Mouse (Mus musculus): ENCODE data around the gene Ric1. TPM values are rescaled to one million over a fixed set of nuclear protein-coding genes. Genes with fewer than 3 reads are reported as not detected.

The Ric1 gene
- total RNA-seq, 2 experiments from 2014 or later, result 25.6 to 28.0 TPM

DNA sequence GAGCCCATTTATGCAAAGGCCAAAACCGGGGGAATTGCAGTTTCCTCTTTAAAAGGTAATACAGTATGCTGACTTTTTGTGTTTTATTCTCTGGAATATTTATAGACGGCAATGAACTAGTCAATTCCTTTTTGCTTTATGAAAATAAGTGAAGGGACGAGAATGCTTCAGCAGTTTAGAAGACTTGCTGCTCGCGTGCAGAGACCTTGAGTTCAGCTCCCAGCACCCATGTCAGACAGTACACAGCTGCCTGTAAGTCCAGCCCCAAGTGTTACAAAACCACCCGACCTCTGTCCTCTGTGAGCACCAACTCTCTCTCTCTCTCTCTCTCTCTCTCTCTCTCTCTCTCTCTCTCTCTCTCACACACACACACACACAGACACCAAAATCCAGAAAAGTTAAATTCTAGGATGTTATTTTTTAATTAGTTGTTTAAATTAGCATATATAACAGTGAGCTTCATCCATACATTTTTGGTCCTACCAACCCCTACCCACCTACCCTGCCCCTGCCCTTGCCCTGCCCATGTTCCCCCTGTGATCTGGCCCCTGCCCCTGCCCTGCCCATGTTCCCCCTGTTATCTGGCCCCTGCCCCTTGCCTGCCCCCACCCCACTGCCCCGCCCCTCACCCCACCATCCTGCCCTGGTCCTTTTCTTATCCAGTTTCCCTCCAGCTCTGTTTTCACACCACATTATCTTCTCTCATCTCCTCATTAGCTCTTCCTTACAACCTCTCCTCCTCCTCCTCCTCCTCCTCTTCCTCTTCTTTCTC lies 25.1 kb upstream of the Ric1 start:
- no peak for DNase-seq (ENCODE audit: low spot score)

DNA sequence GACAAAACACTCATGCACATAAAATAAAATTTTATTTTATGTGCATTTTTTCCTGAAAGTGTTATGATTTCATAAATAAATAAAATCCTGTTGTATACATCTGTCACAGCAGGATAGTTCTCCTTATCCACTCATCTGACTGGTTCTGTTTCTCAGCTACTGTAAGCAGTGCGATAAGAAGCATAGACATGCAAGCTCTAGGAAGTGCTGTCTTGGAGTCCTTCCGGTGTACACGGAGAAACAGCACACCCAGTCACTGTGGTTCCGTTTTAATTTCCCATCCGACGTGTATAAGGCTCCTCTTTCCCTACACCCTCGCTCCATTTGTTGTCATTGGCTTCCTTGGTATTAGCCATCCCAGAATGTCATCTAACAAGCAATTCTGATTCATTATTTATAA lies 24.2 kb upstream of the Ric1 start:
- DNase-seq (ENCODE audit: low spot score), result no peak

DNA sequence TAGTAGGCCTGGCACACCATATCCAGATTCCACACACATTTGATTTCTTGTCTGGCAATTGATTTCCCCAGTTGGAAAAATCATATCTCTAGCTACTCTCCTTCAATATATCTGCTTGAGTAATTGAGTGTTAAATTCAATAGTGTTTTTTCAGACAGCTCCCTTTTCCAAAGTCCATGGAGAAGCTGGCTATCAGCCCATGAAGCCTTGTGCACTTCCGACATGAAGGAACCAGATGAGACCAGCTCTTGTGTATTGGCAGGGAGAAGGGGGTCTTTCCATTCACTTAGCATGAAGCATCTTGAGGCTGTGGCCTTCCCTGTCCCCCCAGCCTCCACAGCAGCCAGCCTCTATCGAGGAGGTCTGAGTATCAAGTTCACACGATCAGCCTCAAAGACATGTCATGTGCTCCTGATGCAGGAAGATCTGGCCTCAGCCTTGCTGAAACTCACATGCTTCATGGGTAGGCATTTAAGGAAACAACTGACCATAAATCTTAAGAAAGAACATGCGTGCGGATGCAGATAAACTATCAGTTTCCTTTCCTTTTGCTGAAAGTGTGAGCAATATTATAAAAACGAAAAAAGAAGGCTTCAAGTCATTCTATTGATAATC lies 23.1 kb upstream of the Ric1 start:
- no peak for DNase-seq (ENCODE audit: low spot score)

DNA sequence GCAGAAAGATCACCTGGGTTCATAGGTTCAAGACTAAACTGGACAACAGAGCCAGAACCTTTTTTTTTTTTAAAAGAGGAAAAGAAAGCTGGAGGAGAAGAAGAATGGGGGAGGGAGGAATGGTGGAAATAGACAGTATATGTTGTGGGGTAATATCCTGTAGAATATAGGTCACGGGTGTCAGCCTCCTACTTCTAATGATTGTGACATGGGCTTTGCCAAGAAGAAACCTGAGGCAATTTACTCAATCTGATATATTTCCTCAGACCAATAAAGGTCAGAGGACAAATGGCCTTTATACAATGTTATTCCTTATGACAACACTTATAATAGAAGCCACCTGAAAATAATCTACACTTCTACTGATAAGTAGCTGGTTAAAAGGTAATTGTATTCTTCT lies 21.7 kb upstream of the Ric1 start:
- no peak for DNase-seq (ENCODE audit: low spot score)

DNA sequence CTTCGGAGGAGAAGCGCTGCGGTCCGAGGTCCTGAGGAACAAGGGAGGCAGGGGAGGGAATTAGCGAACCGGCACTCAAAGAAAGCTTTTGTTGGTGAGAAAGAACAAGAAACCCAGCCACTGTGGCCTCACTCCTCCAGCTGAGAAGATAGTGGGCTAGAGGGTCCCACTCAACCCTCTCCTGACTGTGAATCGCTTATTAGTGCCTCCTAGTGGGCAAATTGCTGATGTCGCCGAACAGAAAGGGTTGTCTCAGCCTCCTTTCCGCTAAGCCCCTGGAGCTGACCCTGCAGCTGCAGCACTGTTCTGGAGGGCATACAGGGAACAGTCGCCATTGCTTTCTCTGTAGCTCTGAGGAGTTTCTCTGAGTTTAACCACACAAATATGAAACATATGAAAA lies 21.0 kb upstream of the Ric1 start:
- no peak for DNase-seq (ENCODE audit: low spot score)

DNA sequence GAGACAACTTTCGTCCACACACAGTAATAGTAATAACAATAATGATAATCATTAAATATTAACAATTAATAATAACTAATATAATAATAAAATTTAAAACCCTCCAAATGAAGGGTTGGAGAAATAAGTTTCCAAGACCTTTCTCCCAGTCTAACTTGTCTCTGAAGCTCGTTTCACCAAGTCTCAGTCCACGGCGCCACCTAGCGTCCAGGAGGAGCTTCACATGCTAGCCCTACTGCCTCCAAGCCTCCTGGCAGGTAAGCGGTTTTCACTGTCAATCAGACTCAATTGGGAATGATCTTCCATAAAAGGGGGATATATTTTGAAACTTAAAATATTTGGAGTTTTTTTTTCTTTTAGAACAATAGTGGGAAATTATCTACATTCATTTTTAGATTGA lies 20.6 kb upstream of the Ric1 start:
- DNase-seq (ENCODE audit: low spot score), result peak; percentile 88

DNA sequence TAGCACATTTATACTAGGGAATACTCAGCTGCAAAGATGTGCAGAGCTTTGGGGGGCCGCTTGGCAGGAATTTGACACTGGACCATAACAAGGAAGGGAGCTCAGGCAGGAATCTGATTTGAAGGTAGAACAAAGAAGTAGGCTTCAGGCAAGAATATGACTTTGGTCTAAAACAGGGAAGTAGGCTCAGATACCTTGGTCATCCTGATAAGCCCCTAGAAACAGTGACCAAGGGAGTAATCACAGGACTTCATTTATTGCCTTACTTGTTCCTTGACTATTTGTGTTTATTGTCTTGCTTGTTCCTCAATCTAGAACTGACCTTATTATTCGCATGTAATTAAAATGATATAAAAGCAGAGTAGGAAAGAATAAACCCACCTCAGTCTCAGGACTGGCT lies 18.0 kb upstream of the Ric1 start:
- no peak for DNase-seq (ENCODE audit: low spot score)

DNA sequence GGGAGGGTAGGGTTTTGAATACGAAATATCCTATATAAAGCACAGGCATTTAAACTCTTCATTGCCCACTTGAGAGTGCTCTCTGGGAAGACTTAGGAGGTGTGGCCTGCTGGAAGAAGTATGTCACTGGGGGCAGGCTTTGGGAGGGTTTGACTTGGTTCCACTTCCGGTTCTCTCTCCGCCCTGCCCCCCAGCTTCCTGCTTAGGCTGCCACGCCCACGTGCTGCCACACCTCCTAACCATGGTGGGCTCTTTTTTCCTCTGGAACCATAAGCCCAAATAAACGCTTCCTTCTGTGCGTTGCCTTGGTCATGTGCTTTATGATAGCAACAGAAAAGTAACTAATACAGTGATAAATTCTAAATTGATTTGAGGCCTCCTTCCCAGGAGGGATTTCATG lies 16.5 kb upstream of the Ric1 start:
- DNase-seq (ENCODE audit: low spot score), result no peak

DNA sequence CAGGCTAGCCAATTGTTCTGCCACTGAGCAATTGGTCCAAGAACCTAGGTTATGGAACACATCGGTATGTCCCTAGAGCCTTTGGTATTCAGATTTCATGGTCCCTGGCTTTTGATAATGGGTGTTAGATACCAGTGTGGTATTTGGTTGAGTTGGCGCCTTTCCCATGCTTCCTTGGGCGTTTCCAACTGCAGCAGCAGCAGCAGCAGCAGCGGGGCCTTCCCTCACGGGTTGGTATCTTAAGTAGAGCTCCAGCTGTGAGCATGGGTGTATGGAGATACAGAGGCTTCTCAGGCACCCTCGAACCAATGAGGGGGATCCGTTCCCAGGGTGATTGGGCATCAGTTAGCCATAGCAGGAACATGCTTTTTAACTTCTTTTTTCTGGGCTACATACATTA lies 13.9 kb upstream of the Ric1 start:
- peak; percentile 34 for DNase-seq (ENCODE audit: low spot score)

DNA sequence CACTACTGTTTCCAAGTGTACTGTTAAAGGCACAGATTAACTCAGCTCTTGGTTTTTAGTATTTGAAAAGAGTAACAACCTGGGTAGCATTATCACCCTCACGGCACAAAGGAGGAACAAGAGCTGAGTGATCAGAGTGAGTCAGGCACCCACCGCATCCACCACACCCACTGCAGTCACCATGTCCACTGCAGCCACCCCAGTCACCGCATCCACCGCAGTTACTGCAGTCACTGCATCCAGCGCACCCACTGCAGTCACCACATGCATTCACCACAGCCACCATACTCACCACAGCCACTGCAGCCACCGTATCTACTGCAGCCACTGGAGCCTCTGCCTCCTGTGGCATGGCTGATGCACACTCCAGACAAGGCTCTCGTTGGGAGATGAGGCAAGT lies 12.2 kb upstream of the Ric1 start:
- no peak for DNase-seq (ENCODE audit: low spot score)

DNA sequence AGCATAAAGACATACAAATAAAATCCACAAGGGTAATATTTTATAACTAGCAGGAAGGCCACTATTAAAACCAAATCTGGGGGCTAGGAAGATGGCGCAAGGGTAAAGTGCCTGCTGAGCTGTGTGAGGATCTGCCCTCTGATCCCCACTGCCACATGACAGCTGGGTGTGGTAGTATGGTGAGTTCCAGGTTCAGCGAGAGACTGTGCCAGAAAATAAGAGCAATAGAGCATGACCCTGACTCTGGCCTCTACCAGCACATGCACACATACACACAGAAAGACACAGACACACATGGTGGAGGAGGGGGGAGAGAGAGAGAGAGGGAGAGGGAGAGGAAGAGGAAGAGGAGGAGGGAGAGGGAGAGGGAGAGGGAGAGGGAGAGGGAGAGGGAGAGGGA lies 10.3 kb upstream of the Ric1 start:
- no peak for DNase-seq (ENCODE audit: low spot score)

DNA sequence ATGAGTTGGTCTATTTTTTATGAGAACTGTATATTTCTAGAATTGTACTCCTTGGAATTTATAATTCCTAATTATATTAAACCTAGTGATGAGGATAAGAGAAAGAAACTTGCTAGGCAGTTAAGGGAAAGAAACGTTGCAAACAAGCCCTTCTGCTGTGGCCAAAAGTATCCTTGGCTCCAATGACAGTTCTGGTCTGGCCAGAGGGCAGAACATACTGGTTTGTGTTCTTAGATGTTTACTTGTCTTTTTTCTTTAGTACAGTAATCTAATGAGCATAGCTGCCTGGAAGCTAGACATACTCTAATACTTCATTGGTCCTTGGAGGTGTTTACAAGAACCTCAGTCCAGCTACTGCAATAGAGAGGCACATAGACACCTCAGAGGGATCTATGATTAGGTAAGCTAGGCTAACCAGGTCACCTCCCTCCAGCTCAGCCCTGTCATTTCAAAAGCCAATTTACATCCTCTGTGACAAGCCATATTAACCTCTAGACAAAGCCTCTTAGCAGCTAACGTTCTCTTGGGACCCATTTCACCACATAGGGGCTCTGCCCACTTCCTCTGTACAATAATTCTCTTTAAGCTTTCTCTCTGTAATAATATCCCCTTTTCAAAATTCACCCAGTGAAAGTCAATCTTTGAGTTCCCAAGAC lies 8.8 kb upstream of the Ric1 start:
- no peak for DNase-seq (ENCODE audit: low spot score)

DNA sequence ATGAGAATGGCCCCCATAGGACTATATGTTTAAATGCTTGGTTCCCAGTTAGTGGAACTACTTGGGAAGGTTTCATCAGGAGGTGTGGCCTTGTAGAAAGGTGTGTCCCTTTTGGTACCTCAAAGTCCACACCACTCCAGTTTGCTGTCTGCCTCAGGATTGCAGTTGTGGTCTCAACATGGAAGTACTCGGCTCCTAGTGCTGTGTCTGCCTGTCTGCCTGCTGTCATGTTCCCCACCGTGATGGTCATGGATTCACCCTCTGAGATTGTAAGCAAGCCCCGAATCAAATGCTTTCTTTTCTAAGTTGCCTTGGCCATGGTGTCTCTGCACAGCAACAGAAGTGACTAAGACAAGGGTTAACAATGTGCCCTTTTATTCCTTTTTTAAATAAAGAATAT lies 8.0 kb upstream of the Ric1 start:
- no peak for DNase-seq (ENCODE audit: low spot score)

DNA sequence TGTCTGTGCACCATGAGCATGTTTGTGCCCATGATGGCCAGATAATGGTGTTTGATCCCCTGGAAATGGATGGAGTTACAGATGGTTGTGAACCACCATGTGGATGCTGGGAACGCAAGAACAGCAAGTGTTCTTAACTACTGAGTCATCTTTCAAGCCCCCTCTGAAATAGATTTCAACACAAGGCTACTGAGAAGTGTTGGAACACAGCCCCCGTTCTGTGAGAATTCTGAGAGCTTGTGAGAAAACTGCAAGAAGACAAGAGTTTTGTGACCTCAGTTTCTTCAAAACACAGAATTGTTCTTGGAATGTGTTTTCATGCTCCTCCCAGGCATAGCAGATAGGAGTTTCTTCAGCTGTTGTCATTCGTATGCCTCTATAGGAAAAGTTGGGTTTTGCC lies 6.7 kb upstream of the Ric1 start:
- no peak for DNase-seq (ENCODE audit: low spot score)

DNA sequence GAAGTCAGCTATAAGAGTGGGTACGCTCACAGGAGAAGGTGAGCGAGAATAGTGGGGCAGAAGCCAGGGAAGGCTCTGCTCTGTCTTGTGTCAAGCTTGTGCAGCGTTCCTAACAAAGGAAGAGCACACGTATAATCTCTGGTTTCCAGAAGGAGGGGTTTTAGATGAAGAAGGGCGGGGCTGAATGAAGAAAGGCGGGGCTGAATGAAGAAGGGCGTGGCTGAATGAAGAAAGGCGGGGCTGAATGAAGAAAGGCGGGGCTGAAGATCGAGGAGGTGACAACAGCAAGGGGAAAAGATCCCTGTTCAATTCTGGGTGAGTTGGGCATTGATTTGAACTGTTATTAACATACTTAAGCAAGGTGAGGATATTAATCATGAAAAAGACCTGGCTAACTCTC lies 6.1 kb upstream of the Ric1 start:
- DNase-seq (ENCODE audit: low spot score), result no peak

DNA sequence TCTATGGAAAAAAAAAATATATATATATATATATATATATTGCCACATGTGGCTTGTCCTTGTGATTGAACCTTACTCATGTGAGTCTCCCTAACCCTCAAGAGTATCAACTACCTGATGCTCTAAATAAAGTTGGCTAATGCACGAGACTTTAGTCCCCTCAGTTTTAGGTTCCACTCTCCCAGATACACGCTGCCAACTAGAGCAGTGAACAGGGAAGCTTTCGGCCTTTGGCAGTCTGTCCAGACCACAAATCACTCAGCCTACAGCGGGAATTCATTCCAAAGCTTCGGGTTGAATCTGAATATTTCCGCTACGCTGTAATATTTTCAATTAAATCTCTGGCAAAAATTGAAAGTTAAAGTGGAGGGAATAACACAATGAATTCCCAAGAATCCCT lies 3.7 kb upstream of the Ric1 start:
- DNase-seq (ENCODE audit: low spot score), result peak; percentile 54

DNA sequence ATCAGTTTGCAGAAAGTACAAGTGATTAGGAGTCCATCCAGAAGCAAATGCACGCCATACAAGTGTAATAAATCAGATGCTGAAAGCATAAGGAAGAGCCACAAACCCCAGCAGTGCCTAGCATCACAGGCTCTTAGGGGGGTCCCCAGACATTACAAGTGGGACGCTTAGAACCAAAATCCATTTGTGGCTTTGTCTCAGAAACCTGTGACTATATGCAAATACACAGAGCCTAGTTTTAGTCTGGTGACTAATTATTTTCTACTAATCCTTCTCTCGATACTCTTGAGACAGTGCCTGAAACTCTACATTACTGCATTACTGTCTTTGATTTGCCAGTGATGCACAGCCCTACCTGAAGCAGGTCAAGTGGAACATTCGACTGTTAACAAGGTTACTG lies 3.2 kb upstream of the Ric1 start:
- no peak for DNase-seq (ENCODE audit: low spot score)

DNA sequence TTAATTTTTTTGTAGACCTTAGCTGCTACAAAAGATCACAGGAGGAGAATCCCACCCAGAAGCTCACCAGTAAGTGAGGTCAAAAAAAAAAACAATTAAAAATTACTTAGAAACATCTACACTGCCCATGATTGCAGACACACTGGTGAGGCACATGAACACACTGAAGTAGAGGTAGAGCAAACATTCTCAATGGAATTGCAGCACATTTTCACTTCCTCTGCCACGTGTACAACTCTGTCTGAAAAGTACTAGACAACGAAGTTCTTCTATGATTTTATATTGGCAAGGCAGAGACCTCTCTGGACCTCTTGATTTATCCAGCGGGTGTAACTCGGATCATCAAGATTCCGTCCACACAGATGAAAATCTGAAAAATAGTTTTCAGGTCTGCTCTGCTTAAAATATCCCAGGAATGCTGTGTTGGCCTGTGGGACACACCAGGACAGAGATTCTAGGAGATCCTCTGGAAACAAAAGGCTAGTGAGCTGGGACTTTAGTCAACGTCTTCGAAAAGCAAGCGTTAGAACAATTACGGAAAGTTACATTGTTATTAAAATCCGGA lies 1.0 kb upstream of the Ric1 start:
- DNase-seq (ENCODE audit: low spot score), result no peak

DNA sequence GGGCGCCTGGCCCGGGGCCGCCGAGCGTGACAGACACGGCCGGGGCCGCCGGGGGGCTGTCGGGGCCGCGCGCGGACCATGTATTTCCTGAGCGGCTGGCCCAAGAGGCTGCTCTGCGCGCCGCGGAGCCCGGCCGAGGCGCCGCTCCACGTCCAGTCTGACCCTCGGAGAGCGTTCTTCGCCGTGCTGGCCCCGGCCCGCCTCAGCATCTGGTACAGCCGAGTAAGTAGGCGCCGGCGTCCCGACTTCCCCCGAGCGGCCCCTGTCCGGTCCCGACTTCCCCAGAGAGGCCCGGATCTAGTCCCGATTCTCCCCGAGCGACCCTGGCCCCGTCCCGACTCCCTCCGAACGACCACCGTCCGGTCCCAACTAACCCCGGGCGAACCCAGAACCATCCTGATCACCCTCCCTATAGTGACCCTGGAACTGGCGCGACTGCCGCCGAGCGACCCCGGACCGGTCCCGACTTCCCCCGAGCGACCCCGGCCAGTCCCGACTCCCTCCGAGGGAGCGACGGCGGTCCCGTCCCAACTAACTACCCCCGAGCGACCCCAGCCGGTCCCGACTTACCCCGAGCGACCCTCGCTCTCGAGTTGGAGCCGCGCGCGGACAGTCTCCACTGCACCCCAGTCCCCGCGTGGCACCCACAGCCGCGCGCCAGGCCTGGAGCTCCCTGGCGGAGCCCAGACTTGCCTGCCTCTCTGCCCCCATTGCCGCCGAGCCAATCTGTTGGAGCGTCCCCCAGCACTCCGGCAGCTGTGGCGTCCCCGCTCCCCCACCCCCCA lies 555 bp downstream of the Ric1 start:
- DNase-seq (ENCODE audit: low spot score), result peak; percentile 46

DNA sequence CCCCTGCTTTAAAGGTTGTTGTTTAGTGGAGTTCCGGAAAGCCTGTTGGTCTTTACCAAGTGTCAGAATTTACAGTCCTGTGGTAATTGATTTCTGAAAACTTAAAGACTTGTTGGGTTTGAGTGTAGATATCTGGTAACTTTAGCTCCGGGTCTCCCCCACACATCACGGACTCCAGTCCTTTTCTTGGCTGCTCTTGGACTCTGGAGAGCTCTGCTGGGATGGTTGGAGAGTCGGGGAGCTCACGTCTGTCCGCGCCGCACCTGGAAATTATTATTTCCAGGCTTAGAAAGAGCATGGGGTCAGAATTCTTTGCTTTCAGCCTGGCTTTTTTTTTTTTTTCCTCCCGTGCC lies 1.1 kb downstream of the Ric1 start:
- DNase-seq (ENCODE audit: low spot score), result no peak

DNA sequence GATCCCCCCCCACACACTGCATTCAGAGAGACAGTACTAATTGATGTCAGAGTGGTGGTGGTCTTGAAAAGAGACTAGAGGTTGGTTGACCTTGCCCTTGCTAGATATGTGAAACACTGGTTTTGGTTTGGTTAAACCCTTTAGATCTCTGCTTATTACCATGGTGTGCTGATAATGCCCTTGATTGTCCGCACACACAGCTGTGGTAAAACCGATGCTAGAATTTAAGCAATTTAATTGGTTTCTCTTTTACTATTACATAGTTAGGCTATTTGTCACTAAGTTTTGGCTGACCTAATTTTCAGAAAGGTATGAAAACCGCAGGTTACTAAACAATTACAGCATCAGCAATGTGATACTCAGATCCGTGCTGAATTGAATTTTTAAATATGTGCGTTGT lies 1.6 kb downstream of the Ric1 start:
- DNase-seq (ENCODE audit: low spot score), result no peak

DNA sequence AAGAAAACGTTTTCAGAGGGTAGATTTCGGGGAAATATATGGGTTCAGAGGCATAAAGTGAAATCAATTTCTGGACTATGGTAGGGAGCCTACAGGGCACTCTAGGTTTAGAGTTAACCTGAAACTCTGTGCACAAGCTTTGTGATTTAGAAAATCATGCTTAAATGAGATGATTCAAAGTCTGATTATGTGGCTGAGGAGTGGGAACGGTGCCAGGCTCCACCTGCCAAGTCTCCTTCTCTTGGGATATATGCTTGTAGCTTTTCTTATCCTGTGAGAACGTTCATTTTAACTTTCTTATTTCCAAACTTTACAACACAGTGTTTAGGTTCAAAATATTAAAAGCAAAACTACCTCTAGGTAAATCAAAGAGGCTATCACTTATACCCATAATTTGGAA lies 2.5 kb downstream of the Ric1 start:
- peak; percentile 52 for DNase-seq (ENCODE audit: low spot score)
